Mouse (Mus musculus) lung, embryonic 14.5 days (tissue): Measurements from ENCODE around the gene Dnmbp. TPM values are rescaled to one million over a fixed set of nuclear protein-coding genes. Genes with fewer than 3 reads are reported as not detected.

Source experiments
- ATAC-seq: fragments of 200-750 bp; cut with Nextera tagmentation; 2 replicates; pipeline ENCODE4 v1.8.0; 2017; ENCODE audit warnings: mild to moderate bottlenecking, moderate TSS enrichment, moderate library complexity; ENCODE audit not compliant: insufficient read depth
- DNase-seq: peaks from one replicate; pipeline ENCODE4 v3.0.0-alpha.2; 2015
- H3K27ac ChIP-seq: fragments of 300-500 bp; sonication (generic); 2 replicates; pipeline ENCODE4 v1.5.1; 2014; ENCODE audit warnings: low read depth, mild to moderate bottlenecking, moderate library complexity
- H3K27me3 ChIP-seq: fragments of 300-500 bp; sonication (generic); 2 replicates; pipeline ENCODE4 v1.6.1; 2014; ENCODE audit warnings: low read length, control low read depth; ENCODE audit not compliant: insufficient read depth
- H3K36me3 ChIP-seq: fragments of 300-500 bp; sonication (generic); 2 replicates; pipeline ENCODE4 v1.6.1; 2014; ENCODE audit warnings: control low read depth; ENCODE audit not compliant: insufficient read depth
- H3K4me1 ChIP-seq: fragments of 300-500 bp; sonication (generic); 2 replicates; pipeline ENCODE4 v1.6.1; 2014; ENCODE audit warnings: antibody characterized with exemption, control low read depth; ENCODE audit not compliant: insufficient read depth
- H3K4me2 ChIP-seq: fragments of 300-500 bp; sonication (generic); 2 replicates; pipeline ENCODE4 v1.6.1; 2014; ENCODE audit warnings: mild to moderate bottlenecking
- H3K4me3 ChIP-seq: fragments of 300-500 bp; sonication (generic); 2 replicates; pipeline ENCODE4 v1.5.1; 2014; ENCODE audit warnings: low read depth, low read length
- H3K9ac ChIP-seq: fragments of 300-500 bp; sonication (generic); 2 replicates; pipeline ENCODE4 v1.6.1; 2014
- H3K9me3 ChIP-seq: fragments of 300-500 bp; sonication (generic); 2 replicates; pipeline ENCODE4 v1.6.1; 2016; ENCODE audit warnings: low read depth, low read length, control low read depth
- CTCF ChIP-seq: IDR thresholded peaks from 2 replicates; pipeline ENCODE4 v1.5.1; 2016; ENCODE audit warnings: antibody characterized with exemption, low read depth
- WGBS: fragments of 180-500 bp; shearing (Covaris S2); extraction: QIAGEN DNeasy Blood & Tissue Kit; methylation state at CpG from one replicate; pipeline ENCODE4 v1.1.7; 2014; 5-methylcytosine and 5-hydroxymethylcytosine counted together
- polyA plus RNA-seq: library from polyadenylated mRNA; unstranded; fragments of >200 nt; fragmentation: Nextera tagmentation; extraction: Ambion mirVana; gene quantifications from 2 replicates; pipeline ENCODE4 v1.2.1, GENCODE M21; 2014

Dnmbp gene
- polyA plus RNA-seq, 1 experiment from 2014 or later: 24.2 TPM

GRCm38 (mm10) chr19:43801427-43802051, 138.5 kb downstream of the Dnmbp start:
- no peak for TF ChIP-seq CTCF

DNA sequence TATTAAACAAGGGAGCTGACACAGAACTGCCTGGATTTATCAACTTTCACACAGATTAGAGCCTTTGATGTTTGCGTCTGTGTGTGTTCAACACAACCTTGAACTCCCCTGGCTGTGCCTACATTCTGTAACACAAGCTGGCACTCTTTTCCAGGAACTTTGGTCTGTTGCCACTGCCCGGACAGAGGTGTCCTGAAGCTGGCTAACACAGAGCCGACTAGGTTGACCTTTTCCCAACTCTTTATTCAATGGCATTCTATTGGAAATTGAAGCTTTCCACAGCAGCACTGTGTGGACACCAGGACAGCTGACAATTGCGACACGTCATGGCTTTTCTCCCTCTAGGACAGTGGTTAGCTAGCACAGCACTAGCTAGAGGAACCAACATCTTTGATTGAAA, 142.8 kb downstream of the Dnmbp start:
- ATAC-seq (no peak), DNase-seq (no peak)
- H3K27ac ChIP-seq: no peak overlapping the region
- H3K9ac ChIP-seq: no peak overlapping the region
- H3K36me3 ChIP-seq: no peaks in the 10 kb centered on the region
- no peaks in the 10 kb centered on the region for H3K27me3 ChIP-seq
- no peak overlapping the region for H3K4me3 ChIP-seq
- H3K4me1 ChIP-seq: no peaks in the 10 kb centered on the region
- WGBS: 66% methylated on average over 5 of the region's 5 CpGs
- no peak overlapping the region for H3K4me2 ChIP-seq
- no peaks in the 10 kb centered on the region for H3K9me3 ChIP-seq
- TF ChIP-seq CTCF: no peak

More at GRCm38 (mm10) chr19:43801427-43802051, 138.5 kb downstream of the Dnmbp start:
- DNase-seq (no peak), ATAC-seq (no peak)
- Histone ChIP-seq H3K36me3 (no peaks in the 10 kb centered on the region), H3K9me3 (no peaks in the 10 kb centered on the region), H3K27me3 (no peaks in the 10 kb centered on the region), H3K4me1 (no peaks in the 10 kb centered on the region), H3K27ac (no peak overlapping the region), H3K4me2 (no peak overlapping the region), H3K9ac (no peak overlapping the region), H3K4me3 (no peak overlapping the region)
- 77% methylated on average over 9 of the region's 9 CpGs for WGBS

Other genes with a start within 250 kb of the Dnmbp start
- 11.6 and 12.7 TPM in 2 replicates for gene Cutc, start 187.2 kb downstream of the Dnmbp start, polyA plus RNA-seq
- gene Cox15, start 187.2 kb downstream of the Dnmbp start, polyA plus RNA-seq: 6.8 and 11.0 TPM in 2 replicates
- gene Abcc2, start 158.0 kb downstream of the Dnmbp start, polyA plus RNA-seq: not detected in 2 replicates
- gene Cpn1, start 46.4 kb upstream of the Dnmbp start, polyA plus RNA-seq: 5.4 and 7.5 TPM in 2 replicates
- 0.41 and 0.42 TPM in 2 replicates for gene Cyp2c23, start 89.0 kb upstream of the Dnmbp start, polyA plus RNA-seq
- 30.8 and 34.8 TPM in 2 replicates for gene Erlin1, start 129.6 kb upstream of the Dnmbp start, polyA plus RNA-seq
- 42.0 and 44.7 TPM in 2 replicates for gene Chuk, start 167.3 kb upstream of the Dnmbp start, polyA plus RNA-seq
- 32.8 and 36.3 TPM in 2 replicates for gene Cwf19l1, start 195.7 kb upstream of the Dnmbp start, polyA plus RNA-seq
- 86.5 and 89.7 TPM in 2 replicates for gene Bloc1s2, start 206.3 kb upstream of the Dnmbp start, polyA plus RNA-seq